Mouse (Mus musculus): Measurements from ENCODE around the gene Tbx3.
A peak's percentile ranks its signal among the peaks of the same experiment; 100 is the strongest.

Gene Tbx3

GRCm38 (mm10) chr5:119706467-119706866, 36.0 kb downstream of the Tbx3 start:
- no peak for DNase-seq (ENCODE audit: low spot score in 2 of 2)

- no peak for DNase-seq (ENCODE audit: low spot score in 2 of 2)
These were observed 38.5 kb downstream of the Tbx3 start for GRCm38 (mm10) chr5:119708850-119709585.

- DNase-seq (ENCODE audit: low spot score in 2 of 2), result no peak
These were observed 39.5 kb downstream of the Tbx3 start for GRCm38 (mm10) chr5:119709826-119710559.

GRCm38 (mm10) chr5:119710756-119711155, 40.3 kb downstream of the Tbx3 start:
- DNase-seq (ENCODE audit: low spot score in 2 of 2), result no peak

GRCm38 (mm10) chr5:119711626-119712025, 41.2 kb downstream of the Tbx3 start:
- DNase-seq (ENCODE audit: low spot score in 2 of 2), result no peak

GRCm38 (mm10) chr5:119712679-119713246, 42.3 kb downstream of the Tbx3 start:
- peak; percentile 15 to 61 for DNase-seq (ENCODE audit: low spot score in 2 of 2)

- no peak for DNase-seq (ENCODE audit: low spot score in 2 of 2)
These were observed 50.2 kb downstream of the Tbx3 start for GRCm38 (mm10) chr5:119720471-119721265.

- no peak for DNase-seq (ENCODE audit: low spot score in 2 of 2)
These were observed 62.5 kb downstream of the Tbx3 start for GRCm38 (mm10) chr5:119732978-119733377.

All from thymus, postnatal 10 days (tissue).